Mouse (Mus musculus) liver, embryonic 11.5 days (tissue): ENCODE data around the gene Olfml3. TPM values are rescaled to one million over a fixed set of nuclear protein-coding genes. Genes with fewer than 3 reads are reported as not detected.

Source experiments
- ATAC-seq: fragments of 200-750 bp; cut with Nextera tagmentation; replicated peaks from 2 replicates; pipeline ENCODE4 v1.8.0; 2017; ENCODE audit warnings: moderate number of reproducible peaks, mild to moderate bottlenecking, moderate TSS enrichment, moderate library complexity; ENCODE audit not compliant: low FRiP score
- DNase-seq: peaks from one replicate; pipeline ENCODE4 v3.0.0-alpha.2; 2017; ENCODE audit warnings: low spot score
- H3K27ac ChIP-seq: fragments of 300-500 bp; sonication (generic); 2 replicates; pipeline ENCODE4 v1.5.1; 2014; ENCODE audit warnings: mild to moderate bottlenecking, low read depth, low read length, control low read depth
- H3K27me3 ChIP-seq: fragments of 300-500 bp; sonication (generic); replicated peaks from 2 replicates; pipeline ENCODE4 v1.6.1; 2014; ENCODE audit warnings: low read length, mixed read lengths; ENCODE audit not compliant: control insufficient read depth, insufficient read depth
- H3K36me3 ChIP-seq: fragments of 300-500 bp; sonication (generic); 2 replicates; pipeline ENCODE4 v1.6.1; 2014; ENCODE audit warnings: mild to moderate bottlenecking, low read length, moderate library complexity, mixed read lengths; ENCODE audit not compliant: control insufficient read depth, insufficient read depth
- H3K4me1 ChIP-seq: fragments of 300-500 bp; sonication (generic); replicated peaks from 2 replicates; pipeline ENCODE4 v1.6.1; 2014; ENCODE audit warnings: low read length, mixed read lengths; ENCODE audit not compliant: control insufficient read depth, insufficient read depth
- H3K4me2 ChIP-seq: fragments of 300-500 bp; sonication (generic); 2 replicates; pipeline ENCODE4 v1.6.1; 2014; ENCODE audit warnings: mild to moderate bottlenecking, control low read depth, moderate library complexity
- H3K4me3 ChIP-seq: fragments of 300-500 bp; sonication (generic); 2 replicates; pipeline ENCODE4 v1.5.1; 2014; ENCODE audit warnings: low read depth, low read length, control low read depth
- H3K9ac ChIP-seq: fragments of 300-500 bp; sonication (generic); 2 replicates; pipeline ENCODE4 v1.6.1; 2014; ENCODE audit warnings: low read depth, low read length, control low read depth
- H3K9me3 ChIP-seq: fragments of 300-500 bp; sonication (generic); 2 replicates; pipeline ENCODE4 v1.6.1; 2016; ENCODE audit warnings: low read length, inconsistent platforms, mixed read lengths; ENCODE audit not compliant: control insufficient read depth
- WGBS: fragments of 180-500 bp; shearing (Covaris S2); extraction: QIAGEN DNeasy Blood & Tissue Kit; methylation state at CpG from one replicate; pipeline ENCODE4 v1.1.7; 2014; 5-methylcytosine and 5-hydroxymethylcytosine counted together
- polyA plus RNA-seq: library from polyadenylated mRNA; unstranded; fragments of >200 nt; fragmentation: Nextera tagmentation; extraction: Ambion mirVana; gene quantifications from 2 replicates; pipeline ENCODE4 v1.2.1, GENCODE M21; 2014

Gene Olfml3
- polyA plus RNA-seq, 1 experiment from 2014 or later = 8.5 TPM

DNA sequence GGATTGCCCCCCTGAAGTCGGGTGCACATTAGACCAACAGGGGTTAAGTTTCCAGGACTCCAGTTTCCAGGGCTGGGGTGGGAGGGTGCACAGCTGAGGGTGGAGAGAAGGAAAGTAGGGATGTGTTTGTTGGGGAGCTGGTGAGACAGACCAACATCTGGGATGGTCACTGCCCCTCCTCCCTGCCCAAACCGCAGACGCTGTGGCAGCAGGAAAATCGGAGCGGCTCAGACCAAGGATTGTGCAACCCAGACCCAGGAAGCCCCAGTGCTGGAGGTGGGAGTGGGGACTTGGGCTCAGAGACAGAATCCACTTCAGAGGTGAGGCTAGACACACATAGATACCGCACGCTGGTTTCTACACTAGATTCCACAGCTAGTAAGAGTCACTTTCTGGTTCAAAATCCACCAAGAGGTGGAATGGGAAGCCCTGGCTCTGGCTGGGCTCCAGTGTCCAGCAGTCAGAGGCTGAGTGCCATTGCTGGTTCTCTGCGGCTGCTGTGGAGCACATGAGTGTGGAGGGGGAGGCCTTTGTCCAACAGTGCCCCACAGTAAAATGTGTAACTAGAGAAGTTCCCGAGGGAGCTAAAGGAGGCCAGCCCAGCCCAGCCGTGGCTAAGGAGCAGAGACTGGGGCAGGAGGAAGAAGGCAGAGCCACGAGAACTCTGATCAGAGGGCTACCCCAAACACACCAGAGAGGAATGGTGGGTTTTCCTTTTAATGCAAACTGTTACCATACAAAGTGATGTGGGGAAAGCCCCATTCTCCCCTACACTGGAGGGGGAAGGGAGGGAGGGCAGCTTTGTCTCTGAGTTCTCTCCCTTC lies 2.9 kb downstream of the Olfml3 start:
- ATAC-seq (no peak), DNase-seq (no peak)
- Histone ChIP-seq H3K27me3 (no peaks in the 10 kb centered on the region), H3K9me3 (no peaks in the 10 kb centered on the region), H3K4me2 (peak overlapping the region; percentile 21), H3K9ac (no peak overlapping the region), H3K4me3 (no peak overlapping the region), H3K36me3 (no peaks in the 10 kb centered on the region; the same call in 1 of the 2 replicates), H3K4me1 (peaks cover 14% of the 10 kb centered on the region), H3K27ac (peak overlapping the region; percentile 4; the same call in 1 of the 2 replicates)
- WGBS = 27% methylated on average over 11 of the region's 11 CpGs

DNA sequence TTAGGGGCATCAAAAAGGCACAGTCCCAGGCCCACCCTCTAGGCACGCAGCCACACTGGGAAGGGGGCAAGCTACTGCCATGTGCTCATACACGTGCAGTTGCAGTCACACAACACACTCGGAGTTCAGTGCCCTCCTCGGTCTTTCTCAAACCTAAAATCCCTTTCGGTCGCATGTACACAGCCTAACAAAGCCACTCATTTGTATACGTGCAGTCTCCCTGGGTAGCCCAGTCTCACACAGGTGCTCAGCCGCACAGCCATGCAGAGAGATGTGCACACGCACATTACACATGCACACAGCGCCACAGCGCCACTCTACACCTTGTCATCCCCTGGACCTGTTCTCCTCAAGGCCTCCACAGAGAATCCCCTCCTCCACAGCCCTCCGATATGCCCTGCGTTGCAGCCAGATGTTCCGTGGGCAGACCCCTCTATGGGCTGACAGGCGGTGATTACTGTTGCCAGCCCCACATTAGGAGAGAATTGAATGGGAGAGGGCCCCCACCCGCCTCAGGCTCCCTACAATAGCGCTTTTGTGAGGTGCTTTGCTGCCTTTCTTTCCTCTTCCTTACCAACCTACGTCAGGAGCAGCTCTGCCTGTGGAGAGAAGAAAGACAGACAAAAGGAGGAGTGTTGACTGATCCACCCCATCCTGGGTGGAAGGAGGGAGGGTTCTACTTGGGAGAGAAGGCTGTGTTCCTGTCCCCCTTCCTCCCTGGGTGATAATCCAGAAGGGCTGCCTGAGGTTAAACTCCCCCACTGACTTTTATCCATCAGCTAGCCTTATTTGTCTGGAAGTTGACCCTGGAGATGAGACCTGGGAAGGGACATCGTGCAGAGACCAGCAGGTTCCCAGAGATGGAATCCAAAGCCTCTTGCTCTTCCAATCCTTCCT lies 3.8 kb downstream of the Olfml3 start:
- H3K9me3 ChIP-seq = no peaks in the 10 kb centered on the region
- no peak overlapping the region for H3K4me3 ChIP-seq
- WGBS = 68% methylated on average over 19 of the region's 19 CpGs
- ATAC-seq (no peak), DNase-seq (no peak)
- H3K4me2 ChIP-seq = peak overlapping the region; percentile 21
- H3K9ac ChIP-seq = no peak overlapping the region
- peaks cover 14% of the 10 kb centered on the region for H3K4me1 ChIP-seq
- no peaks in the 10 kb centered on the region; the same call in 1 of the 2 replicates for H3K36me3 ChIP-seq
- no peaks in the 10 kb centered on the region for H3K27me3 ChIP-seq
- H3K27ac ChIP-seq = no peak overlapping the region

DNA sequence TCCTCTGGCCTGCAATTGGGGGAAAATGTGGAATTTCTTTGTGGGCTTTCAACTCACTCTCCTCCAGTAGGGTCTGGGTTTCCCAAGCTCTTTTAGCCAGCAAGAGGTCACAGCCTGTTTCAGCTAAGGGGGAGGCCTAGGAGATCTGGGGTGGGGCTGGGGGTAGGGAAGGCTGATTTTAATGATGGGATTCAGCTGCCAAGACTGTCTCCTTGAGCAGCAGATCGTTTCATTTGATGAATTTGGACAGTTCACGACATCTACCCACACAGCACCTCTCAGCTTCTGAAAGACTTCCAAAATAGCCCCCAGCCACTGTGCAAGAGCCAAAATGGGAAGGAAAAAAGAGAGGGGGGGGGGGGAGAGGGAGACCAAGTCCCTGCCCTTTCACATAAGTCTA lies 4.6 kb downstream of the Olfml3 start:
- Histone ChIP-seq H3K4me3 (no peak overlapping the region), H3K27me3 (no peaks in the 10 kb centered on the region), H3K4me2 (no peak overlapping the region), H3K27ac (no peak overlapping the region), H3K36me3 (no peaks in the 10 kb centered on the region; the same call in 1 of the 2 replicates), H3K9ac (no peak overlapping the region), H3K4me1 (peaks cover 14% of the 10 kb centered on the region), H3K9me3 (no peaks in the 10 kb centered on the region)
- ATAC-seq (no peak), DNase-seq (no peak)
- 41% methylated on average over 2 of the region's 2 CpGs for WGBS

DNA sequence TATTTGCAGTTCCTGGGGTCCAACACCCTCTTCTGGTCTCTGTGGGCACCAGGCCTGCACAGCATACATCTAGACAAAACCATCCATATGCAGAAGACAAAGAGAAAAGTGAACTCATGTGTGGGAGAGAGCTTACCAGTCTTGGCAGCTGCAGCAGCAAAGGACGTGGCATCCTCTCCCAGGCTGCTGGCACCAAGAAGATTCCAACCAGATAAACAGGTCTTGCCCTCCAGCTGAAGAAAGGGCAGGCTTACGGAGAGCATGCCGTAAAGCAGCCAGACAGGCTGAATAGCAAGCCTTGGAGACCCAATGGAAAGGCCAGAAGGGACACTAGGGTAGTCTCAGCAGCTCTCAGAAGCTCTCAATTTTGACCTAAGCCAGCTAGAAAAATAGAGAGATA lies 5.7 kb downstream of the Olfml3 start:
- ATAC-seq (no peak), DNase-seq (no peak)
- Histone ChIP-seq H3K9me3 (no peaks in the 10 kb centered on the region), H3K27ac (no peak overlapping the region), H3K4me1 (peaks cover 14% of the 10 kb centered on the region), H3K27me3 (no peaks in the 10 kb centered on the region), H3K4me2 (no peak overlapping the region), H3K4me3 (no peak overlapping the region), H3K36me3 (no peaks in the 10 kb centered on the region; the same call in 1 of the 2 replicates), H3K9ac (no peak overlapping the region)
- 93% methylated on average over 3 of the region's 3 CpGs for WGBS

DNA sequence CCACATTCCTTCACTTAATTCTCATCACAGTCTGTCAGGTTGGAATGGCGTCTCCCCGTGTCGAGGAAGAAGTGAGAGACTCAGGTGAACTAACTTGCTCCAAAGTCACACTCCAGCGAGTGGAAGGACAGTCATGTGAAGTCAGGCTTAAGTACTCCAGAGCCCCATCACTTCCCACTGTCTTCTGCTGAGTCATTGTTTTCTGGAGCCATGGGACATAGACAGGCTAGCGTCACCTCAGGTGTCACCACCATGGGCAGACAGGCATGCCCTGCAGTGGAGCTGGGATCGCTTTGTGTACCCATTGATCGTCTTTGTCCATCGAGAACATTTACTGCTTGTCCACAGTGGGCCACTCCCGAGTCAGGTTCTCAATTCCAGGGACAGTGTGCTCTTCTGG lies 8.0 kb downstream of the Olfml3 start:
- no peak overlapping the region for H3K9ac ChIP-seq
- no peak overlapping the region for H3K4me2 ChIP-seq
- no peaks in the 10 kb centered on the region for H3K27me3 ChIP-seq
- H3K9me3 ChIP-seq = no peaks in the 10 kb centered on the region
- H3K4me1 ChIP-seq = peaks cover 4% of the 10 kb centered on the region
- no peak overlapping the region for H3K4me3 ChIP-seq
- WGBS = 80% methylated on average over 9 of the region's 9 CpGs
- DNase-seq (no peak), ATAC-seq (no peak)
- H3K27ac ChIP-seq = no peak overlapping the region
- no peaks in the 10 kb centered on the region for H3K36me3 ChIP-seq

DNA sequence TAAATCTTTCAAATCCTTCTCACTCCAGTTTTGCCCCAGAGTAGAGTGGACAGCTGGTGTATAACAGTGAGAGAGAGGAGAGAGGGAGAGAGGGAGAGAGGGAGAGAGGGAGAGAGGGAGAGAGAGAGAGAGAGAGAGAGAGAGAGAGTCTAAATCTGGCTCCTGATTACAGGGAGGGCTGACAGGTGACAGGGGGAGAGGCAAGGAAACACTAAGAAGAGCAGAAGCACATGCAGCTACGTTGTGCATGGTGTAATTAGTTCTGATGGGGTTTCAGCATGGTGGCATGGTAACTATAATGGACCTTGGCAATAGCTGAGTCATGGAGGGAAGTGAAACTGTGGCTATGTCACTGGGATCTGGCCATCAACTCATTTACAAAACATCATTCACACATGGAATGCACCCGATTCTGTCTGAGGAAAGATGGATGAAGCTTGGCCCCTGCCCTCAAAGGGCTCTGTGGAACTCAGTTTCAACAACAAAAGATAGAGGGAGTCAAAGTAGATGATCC lies 9.9 kb downstream of the Olfml3 start:
- Histone ChIP-seq H3K9ac (no peak overlapping the region), H3K27me3 (no peaks in the 10 kb centered on the region), H3K4me2 (no peak overlapping the region), H3K4me3 (no peak overlapping the region), H3K4me1 (no peaks in the 10 kb centered on the region), H3K27ac (no peak overlapping the region), H3K9me3 (no peaks in the 10 kb centered on the region), H3K36me3 (no peaks in the 10 kb centered on the region)
- no peak for ATAC-seq
- 38% methylated on average over 2 of the region's 2 CpGs for WGBS
- DNase-seq = no peak

DNA sequence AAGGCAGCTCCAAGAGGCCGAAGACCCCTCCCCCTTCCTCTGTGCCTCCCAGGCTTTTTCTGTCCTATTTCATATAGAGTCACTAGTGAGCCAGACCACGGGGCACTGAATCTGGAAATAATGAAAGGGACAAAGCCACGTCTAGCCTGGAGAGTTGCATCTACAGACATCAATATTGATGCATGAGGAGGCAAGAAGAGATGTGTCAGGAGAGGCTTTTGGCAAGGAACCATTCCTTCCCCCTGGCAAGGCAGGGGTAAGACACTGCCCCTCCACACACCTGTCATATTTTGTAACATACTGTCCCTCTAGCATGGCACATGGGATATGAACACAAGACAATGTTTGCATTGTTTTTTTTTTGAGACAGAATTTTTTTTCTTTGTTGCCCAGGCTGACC lies 11.2 kb downstream of the Olfml3 start:
- Histone ChIP-seq H3K4me1 (no peaks in the 10 kb centered on the region), H3K36me3 (no peaks in the 10 kb centered on the region), H3K9ac (no peak overlapping the region), H3K9me3 (no peaks in the 10 kb centered on the region), H3K4me2 (no peak overlapping the region), H3K27ac (no peak overlapping the region), H3K27me3 (no peaks in the 10 kb centered on the region), H3K4me3 (no peak overlapping the region)
- 63% methylated on average over 3 of the region's 3 CpGs for WGBS
- DNase-seq (no peak), ATAC-seq (no peak)

DNA sequence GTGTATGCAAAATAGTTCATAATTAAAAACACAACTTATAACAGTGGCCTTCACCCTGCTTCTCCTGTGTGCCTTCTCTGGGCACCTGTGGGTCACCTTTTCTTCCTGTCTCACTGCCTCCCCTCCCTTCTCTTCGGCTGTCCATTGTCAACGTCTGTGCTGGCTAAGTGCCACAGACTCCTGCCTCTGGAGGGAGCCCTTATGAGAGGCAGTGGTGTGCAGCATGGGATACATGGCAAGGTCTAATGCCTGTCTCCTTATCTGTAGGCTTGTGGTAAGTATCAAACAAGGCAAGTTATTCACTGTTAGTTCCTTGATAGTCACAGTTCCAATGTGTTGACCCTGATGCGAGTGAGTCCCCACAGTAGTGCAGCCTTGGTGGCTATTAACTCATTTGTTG lies 13.7 kb downstream of the Olfml3 start:
- Histone ChIP-seq H3K4me3 (no peak overlapping the region), H3K4me2 (no peak overlapping the region), H3K27ac (no peak overlapping the region), H3K36me3 (no peaks in the 10 kb centered on the region), H3K4me1 (no peaks in the 10 kb centered on the region), H3K27me3 (no peaks in the 10 kb centered on the region), H3K9ac (no peak overlapping the region), H3K9me3 (no peaks in the 10 kb centered on the region)
- WGBS = 42% methylated on average over 3 of the region's 3 CpGs
- ATAC-seq = peak; percentile 81
- no peak for DNase-seq
